Mouse (Mus musculus) sigmoid colon, adult 10 weeks (tissue): ENCODE data around the gene Ccdc188. TPM values are rescaled to one million over a fixed set of nuclear protein-coding genes. Genes with fewer than 3 reads are reported as not detected.

Source experiments
- polyA plus RNA-seq: library from polyadenylated mRNA; stranded (reverse); fragments of 350-450 nt; fragmentation: Illumina TruSeq; extraction: RNeasy Lipid Tissue Mini Kit (QIAGEN cat#74804); gene quantifications from one replicate; pipeline ENCODE4 v1.2.3, GENCODE M21; 2014; ENCODE audit warnings: low read depth, low replicate concordance

Ccdc188 gene
- polyA plus RNA-seq, result not detected

DNA sequence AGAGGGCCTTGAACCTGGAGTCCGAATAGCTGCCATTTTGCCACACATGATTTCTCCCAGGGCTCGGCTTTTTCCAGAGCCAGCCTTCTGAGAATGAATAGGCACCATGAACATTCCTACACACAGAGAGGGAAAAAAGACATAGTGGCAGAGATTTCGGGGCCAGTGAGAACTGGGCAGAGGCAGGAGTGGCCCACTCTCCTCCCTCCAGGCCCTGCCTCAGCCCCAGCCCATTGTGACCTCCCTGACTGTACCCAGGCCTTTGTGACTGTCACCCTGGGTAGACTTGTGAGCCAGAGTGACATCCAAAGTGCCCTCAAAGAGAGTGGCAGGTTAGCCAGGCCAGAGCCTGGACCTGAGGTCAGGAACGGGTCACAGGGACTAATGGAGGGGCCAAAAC is at the start of gene Ccdc188:
Ccdc188 (plus strand) TSS at position 301 of the 400 bp plus-strand sequence.

GRCm38 (mm10) chr16:18234671-18235388 is 17.2 kb downstream of the Ccdc188 start, which contains the start of gene Zdhhc8:
Zdhhc8 (minus strand) TSS chr16:18235136.

GRCm38 (mm10) chr16:18248433-18249363 is 31.0 kb downstream of the Ccdc188 start, which contains the start of the genes Trmt2a and Ranbp1:
Trmt2a (plus strand) TSS chr16:18248679.
Ranbp1 (minus strand) TSS chr16:18248732.

GRCm38 (mm10) chr16:18258221-18258620 is 40.5 kb downstream of the Ccdc188 start, which contains the start of gene Gm49776:
Gm49776 (minus strand) TSS chr16:18258321.

Other genes with a start within 250 kb of the Ccdc188 start
- not detected for gene Vpreb2, start 237.5 kb upstream of the Ccdc188 start, polyA plus RNA-seq
- 2.8 TPM for gene Dgcr6, start 165.0 kb upstream of the Ccdc188 start, polyA plus RNA-seq
- gene Prodh, start 127.7 kb upstream of the Ccdc188 start, polyA plus RNA-seq, result 0.28 TPM
- not detected for gene Rtn4r, start 90.2 kb upstream of the Ccdc188 start, polyA plus RNA-seq
- not detected for gene Zdhhc8, start 17.3 kb downstream of the Ccdc188 start, polyA plus RNA-seq
- gene Trmt2a, start 30.8 kb downstream of the Ccdc188 start, polyA plus RNA-seq, result 20.5 TPM
- gene Ranbp1, start 30.9 kb downstream of the Ccdc188 start, polyA plus RNA-seq, result 91.6 TPM
- not detected for gene Gm49776, start 40.4 kb downstream of the Ccdc188 start, polyA plus RNA-seq
- 32.4 TPM for gene Dgcr8, start 71.4 kb downstream of the Ccdc188 start, polyA plus RNA-seq
- gene Tango2, start 130.2 kb downstream of the Ccdc188 start, polyA plus RNA-seq, result 11.3 TPM
- gene Arvcf, start 130.3 kb downstream of the Ccdc188 start, polyA plus RNA-seq, result 0.28 TPM
- gene Txnrd2, start 208.5 kb downstream of the Ccdc188 start, polyA plus RNA-seq, result 0.88 TPM
- 6.7 TPM for gene Comt, start 209.0 kb downstream of the Ccdc188 start, polyA plus RNA-seq